Mouse (Mus musculus) CH12.LX (cell line): Measurements from ENCODE around the gene Ugt1a10. TPM values are rescaled to one million over a fixed set of nuclear protein-coding genes. Genes with fewer than 3 reads are reported as not detected.

Source experiments
- DNase-seq: peaks from one replicate; pipeline ENCODE4 v3.0.0-alpha.2; 2013; ENCODE audit errors: extremely low read depth
- H3K27ac ChIP-seq: 2 replicates; pipeline ENCODE4 v1.5.1; 2012; ENCODE audit warnings: low read depth, mild to moderate bottlenecking, control low read depth, moderate library complexity; ENCODE audit not compliant: insufficient read depth
- H3K27me3 ChIP-seq: replicated peaks from 2 replicates; pipeline ENCODE3; 2012; ENCODE audit warnings: inconsistent platforms
- H3K36me3 ChIP-seq, 2 experiments: replicated peaks in 1 of 2; 2 replicates each; pipeline versions ENCODE3 to v1.6.1; 2012; ENCODE audit warnings: inconsistent platforms in 1 of 2, low read length in 1 of 2, mild to moderate bottlenecking in 1 of 2, mixed read lengths in 1 of 2, moderate library complexity in 1 of 2; ENCODE audit not compliant: control insufficient read depth in 1 of 2, insufficient read depth in 1 of 2
- H3K4me1 ChIP-seq, 2 experiments: 2 replicates each; pipeline ENCODE4 v1.6.1; 2012; ENCODE audit warnings: inconsistent platforms in 1 of 2, moderate library complexity in 1 of 2; ENCODE audit not compliant: insufficient read depth in 2 of 2, control insufficient read depth in 1 of 2
- H3K4me2 ChIP-seq: 2 replicates; pipeline ENCODE4 v1.6.1; 2012; ENCODE audit warnings: low read depth, mild to moderate bottlenecking, control low read depth; ENCODE audit not compliant: poor library complexity, insufficient read depth, severe bottlenecking
- H3K4me3 ChIP-seq, 3 experiments: fragments of 150-350 bp in 1 of 3; sonication (generic) in 1 of 3; replicated peaks in 1 of 3; 2 replicates each; pipeline versions ENCODE3 to v1.5.1; 2011 to 2012; ENCODE audit warnings: low read depth in 2 of 3, low read length in 2 of 3, mild to moderate bottlenecking in 2 of 3, moderate library complexity in 2 of 3, control low read depth in 1 of 3, improper control_type of control experiment in 1 of 3, inconsistent platforms in 1 of 3, mixed read lengths in 1 of 3; ENCODE audit not compliant: poor library complexity in 1 of 3
- H3K79me2 ChIP-seq: replicated peaks from 2 replicates; pipeline ENCODE4 v1.6.1; 2012; ENCODE audit warnings: mild to moderate bottlenecking, moderate library complexity; ENCODE audit not compliant: control insufficient read depth, poor library complexity, insufficient read depth, severe bottlenecking; ENCODE audit errors: extremely low read depth
- H3K9ac ChIP-seq: 2 replicates; pipeline ENCODE4 v1.6.1; 2012; ENCODE audit warnings: low read depth, mild to moderate bottlenecking, control low read depth, moderate library complexity; ENCODE audit not compliant: insufficient read depth
- H3K9me3 ChIP-seq: replicated peaks from 2 replicates; pipeline ENCODE3; 2012; ENCODE audit warnings: low read length, inconsistent platforms, mixed read lengths
- CHD1 ChIP-seq: IDR thresholded peaks from 2 replicates; pipeline ENCODE4 v1.6.1; 2012; ENCODE audit warnings: low read depth, low read length, improper control_type of control experiment, inconsistent platforms
- CHD2 ChIP-seq: IDR thresholded peaks from 2 replicates; pipeline ENCODE4 v1.6.1; 2011; ENCODE audit warnings: low read length, improper control_type of control experiment
- CTCF ChIP-seq, 2 experiments: IDR thresholded peaks in 1 of 2; conservative IDR thresholded peaks in 1 of 2; 2 replicates each; pipeline ENCODE4 v1.5.1; 2011 to 2012; ENCODE audit warnings: low read depth in 2 of 2, low read length in 2 of 2, improper control_type of control experiment in 1 of 2, inconsistent platforms in 1 of 2, mild to moderate bottlenecking in 1 of 2, moderate library complexity in 1 of 2
- EP300 ChIP-seq: IDR thresholded peaks from 2 replicates; pipeline ENCODE4 v1.6.1; 2011; ENCODE audit warnings: low read length, improper control_type of control experiment
- GABPA ChIP-seq: IDR thresholded peaks from 2 replicates; pipeline ENCODE4 v1.6.1; 2012; ENCODE audit warnings: low read depth, low read length, improper control_type of control experiment, inconsistent platforms; ENCODE audit not compliant: insufficient replicate concordance
- JUN ChIP-seq: IDR thresholded peaks from 2 replicates; pipeline ENCODE4 v1.6.1; 2011; ENCODE audit warnings: low read depth, mild to moderate bottlenecking, low read length, improper control_type of control experiment, moderate library complexity; ENCODE audit not compliant: insufficient read depth
- JUND ChIP-seq: conservative IDR thresholded peaks from 2 replicates; pipeline ENCODE4 v1.6.1; 2011; ENCODE audit warnings: low read depth, low read length, improper control_type of control experiment
- KAT2A ChIP-seq: IDR thresholded peaks from 2 replicates; pipeline ENCODE4 v1.6.1; 2012; ENCODE audit warnings: low read length, improper control_type of control experiment, inconsistent platforms; ENCODE audit not compliant: insufficient replicate concordance
- MAX ChIP-seq: IDR thresholded peaks from 2 replicates; pipeline ENCODE4 v1.6.1; 2011; ENCODE audit warnings: low read length, improper control_type of control experiment
- MAZ ChIP-seq: IDR thresholded peaks from 2 replicates; pipeline ENCODE4 v1.6.1; 2012; ENCODE audit warnings: low read depth, mild to moderate bottlenecking, inconsistent platforms, low read length, improper control_type of control experiment, moderate library complexity
- NELFE ChIP-seq: IDR thresholded peaks from 2 replicates; pipeline ENCODE4 v1.6.1; 2011; ENCODE audit warnings: low read depth, low read length, improper control_type of control experiment
- RAD21 ChIP-seq: IDR thresholded peaks from 2 replicates; pipeline ENCODE4 v1.6.1; 2011; ENCODE audit warnings: low read depth, mild to moderate bottlenecking, low read length, improper control_type of control experiment, moderate library complexity
- RCOR1 ChIP-seq: conservative IDR thresholded peaks from 2 replicates; pipeline ENCODE4 v1.6.1; 2012; ENCODE audit warnings: low read depth, mild to moderate bottlenecking, inconsistent platforms, low read length, improper control_type of control experiment
- SMC3 ChIP-seq: IDR thresholded peaks from 2 replicates; pipeline ENCODE4 v1.6.1; 2011; ENCODE audit warnings: low read depth, low read length, improper control_type of control experiment
- TBP ChIP-seq: conservative IDR thresholded peaks from 2 replicates; pipeline ENCODE4 v1.6.1; 2011; ENCODE audit warnings: low read depth, low read length, improper control_type of control experiment
- TCF12 ChIP-seq: IDR thresholded peaks from 2 replicates; pipeline ENCODE4 v1.6.1; 2014; ENCODE audit warnings: low read depth, mild to moderate bottlenecking, inconsistent platforms, low read length, improper control_type of control experiment
- UBTF ChIP-seq: IDR thresholded peaks from 2 replicates; pipeline ENCODE4 v1.6.1; 2012; ENCODE audit warnings: low read depth, mild to moderate bottlenecking, inconsistent platforms, low read length, improper control_type of control experiment, moderate library complexity
- ZC3H11A ChIP-seq: IDR thresholded peaks from 2 replicates; pipeline ENCODE4 v1.6.1; 2012; ENCODE audit warnings: low read depth, mild to moderate bottlenecking, inconsistent platforms, low read length, improper control_type of control experiment
- ZMIZ1 ChIP-seq: IDR thresholded peaks from 2 replicates; pipeline ENCODE4 v1.6.1; 2012; ENCODE audit warnings: low read depth, mild to moderate bottlenecking, inconsistent platforms, low read length, improper control_type of control experiment
- dilution Hi-C: fragments of 300-500 bp; cut with MboI; formaldehyde crosslinking; loops from 2 replicates; pipeline ENCODE4 v1.14.3; 2020; ENCODE audit warnings: low sequenced_read_pairs; ENCODE audit not compliant: extremely low pct_unique_long_range_greater_than_20kb, extremely low pct_ligation_motif_present
- in situ Hi-C: fragments of 300-500 bp; cut with MboI; formaldehyde crosslinking; loops from 3 replicates; pipeline ENCODE4 v1.14.3; 2019; ENCODE audit warnings: low sequenced_read_pairs, low pct_ligation_motif_present, low pct_unique_long_range_greater_than_20kb, mixed read lengths
- polyA plus RNA-seq: library from polyadenylated mRNA; unstranded; fragments of >175 nt; gene quantifications from 2 replicates; pipeline ENCODE4 v1.2.1, GENCODE M21; 2012; ENCODE audit warnings: low read depth; ENCODE audit not compliant: insufficient read length
- total RNA-seq, 2 experiments: library from RNA; depleted of rRNA; stranded (reverse); fragments of 300-350 nt in 1 of 2; fragments of >200 nt in 1 of 2; gene quantifications; 2 replicates each; pipeline ENCODE4 v1.2.3; 2012 to 2014

Gene Ugt1a10
- total and polyA plus RNA-seq, 3 experiments: not detected

DNA sequence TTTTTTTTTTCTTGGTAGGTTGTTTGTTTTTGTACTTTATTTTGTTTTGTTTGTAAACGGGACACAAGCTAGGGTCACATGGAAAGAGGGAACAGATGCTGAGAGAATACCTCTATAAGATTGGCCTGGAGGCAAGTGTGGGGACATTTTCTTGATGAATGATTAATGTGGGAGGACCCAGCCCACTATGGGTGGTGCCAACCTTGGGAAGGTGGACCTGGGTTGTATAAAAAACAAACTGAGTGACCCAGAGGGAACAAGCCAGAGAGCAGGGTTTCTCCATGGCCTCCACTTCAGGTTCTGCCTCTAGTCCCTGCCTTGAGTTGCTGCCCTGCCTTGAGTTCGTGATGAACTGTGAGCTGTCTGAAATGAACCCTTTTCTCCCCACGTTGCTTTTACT is 45.7 kb upstream of the Ugt1a10 start:
- no peak for TF ChIP-seq KAT2A
- TF ChIP-seq RAD21: no peak
- no peak for TF ChIP-seq UBTF
- no peak for TF ChIP-seq CHD2
- TF ChIP-seq EP300: no peak
- no peak for TF ChIP-seq JUN
- TF ChIP-seq RCOR1: no peak
- TF ChIP-seq TBP: no peak
- TF ChIP-seq ZC3H11A: no peak
- TF ChIP-seq SMC3: no peak
- TF ChIP-seq CTCF (conservative IDR thresholded peaks at IDR 0.05 in 1 of 2, IDR thresholded peaks at IDR 0.05 in 1 of 2; ENCODE audit: low read depth in 2 of 2, low read length in 2 of 2): no peak
- no peaks in the 10 kb centered on the region; the same call in 1 of the 2 replicates for H3K79me2 ChIP-seq
- peaks cover 3% of the 10 kb centered on the region for H3K9me3 ChIP-seq
- in situ Hi-C loops (no loop called here), dilution Hi-C loops (no loop called here)
- no peak overlapping the region for H3K27ac ChIP-seq
- peaks cover 5% of the 10 kb centered on the region for H3K27me3 ChIP-seq
- peaks cover 3 to 29% of the 10 kb centered on the region in 2 experiments; a peak in 3 of 4 replicates for H3K4me1 ChIP-seq
- no peak overlapping the region for H3K4me2 ChIP-seq
- DNase-seq: no peak
- H3K36me3 ChIP-seq: peaks cover 7 to 15% of the 10 kb centered on the region in 2 experiments
- no peak overlapping the region for H3K4me3 ChIP-seq
- no peak overlapping the region for H3K9ac ChIP-seq

DNA sequence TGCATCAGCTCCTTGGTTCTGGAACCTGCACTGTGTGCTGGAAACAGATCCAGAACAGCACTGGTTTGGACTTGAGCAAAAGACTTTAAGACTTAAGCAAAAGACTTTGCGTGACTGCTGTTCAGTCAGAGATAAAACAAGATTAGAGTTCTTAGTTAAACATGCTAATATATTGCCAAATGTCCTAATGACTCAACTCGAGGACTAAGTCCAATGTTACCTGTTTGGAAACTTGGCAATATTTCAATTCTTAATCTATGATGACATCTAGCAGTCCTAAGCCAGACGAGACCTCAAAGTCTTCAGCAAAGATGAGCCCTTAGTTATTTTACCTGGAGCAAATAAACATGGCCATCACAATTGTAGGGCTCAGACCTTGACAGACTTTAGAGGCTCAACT is 41.5 kb upstream of the Ugt1a10 start:
- Histone ChIP-seq H3K27me3 (peaks cover 5% of the 10 kb centered on the region), H3K4me1 (peaks cover 3 to 4% of the 10 kb centered on the region in 2 experiments; a peak in 3 of 4 replicates)
- dilution Hi-C loops: no loop called here

DNA sequence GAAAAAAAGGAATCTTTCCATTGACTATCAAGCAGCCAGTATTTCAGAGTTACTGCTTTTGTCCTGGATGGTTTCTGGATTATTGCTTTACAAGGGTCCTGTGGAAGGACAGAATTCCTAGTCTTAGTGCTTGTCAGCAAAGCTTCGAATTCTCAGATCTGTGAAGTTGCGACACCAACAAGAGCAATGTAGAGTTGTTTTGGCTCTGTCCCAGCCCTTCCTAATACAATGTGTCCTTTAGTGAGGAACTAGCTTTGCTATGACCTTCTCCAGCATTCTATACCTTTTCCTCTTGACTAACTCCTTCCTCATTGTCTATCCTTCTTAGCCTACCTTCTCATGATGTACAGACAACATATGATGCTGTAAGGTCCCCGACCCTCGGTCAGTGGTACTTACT is 41.0 kb upstream of the Ugt1a10 start:
- TF ChIP-seq SMC3 (no peak), JUND (no peak), ZMIZ1 (no peak), GABPA (no peak), TCF12 (no peak)
- TF ChIP-seq, all 38 proteins: peak for 0
- Histone ChIP-seq H3K27ac (no peak overlapping the region), H3K4me2 (no peak overlapping the region), H3K9ac (no peak overlapping the region), H3K36me3 (no peaks in the 10 kb centered on the region), H3K4me3 (no peak overlapping the region), H3K9me3 (peaks cover 6% of the 10 kb centered on the region), H3K79me2 (no peaks in the 10 kb centered on the region), H3K27me3 (peaks cover 5% of the 10 kb centered on the region), H3K4me1 (peaks cover 0 to 3% of the 10 kb centered on the region in 2 experiments; a peak in 1 of 4 replicates)
- in situ Hi-C loops (no loop called here), dilution Hi-C loops (no loop called here)
- no peak for DNase-seq

More for the DNA sequence above, 41.5 kb upstream of the Ugt1a10 start:
- Histone ChIP-seq H3K27ac (no peak overlapping the region), H3K79me2 (no peaks in the 10 kb centered on the region), H3K36me3 (no peaks in the 10 kb centered on the region), H3K4me2 (no peak overlapping the region), H3K9me3 (peaks cover 6% of the 10 kb centered on the region), H3K9ac (no peak overlapping the region), H3K4me3 (no peak overlapping the region)
- no peak for DNase-seq
- TF ChIP-seq NELFE (no peak), CHD1 (no peak), GABPA (no peak), MAX (no peak), MAZ (no peak)
- in situ Hi-C loops: no loop called here
